Comparison of ENCODE assay signal across 8 mouse cellular contexts in genomic region chr6:125330626-125331326, GRCm38 (mm10). TPM values are rescaled to one million over a fixed set of nuclear protein-coding genes. Genes with fewer than 3 reads are reported as not detected.
DNase-seq lines count a peak whose midpoint lies in the region; ATAC-seq and TF ChIP-seq lines count a peak whose summit lies in the region.

No protein-coding gene starts in this region.

- peak; percentile 90 for DNase-seq in Muller cell, postnatal 12 days (ENCODE audit: inconsistent ontology term)
- peak; percentile 51 to 52 for DNase-seq in cerebellum, adult 2 months
- peak; percentile 94 for DNase-seq in heart, postnatal 4 days
- DNase-seq in layer of hippocampus, adult 9-11 months = peak; percentile 76
- peak; percentile 96 for DNase-seq in lung, embryonic 14.5 days
- DNase-seq in thymus, postnatal 36 days = peak; percentile 68 to 77

- H3K9me3 ChIP-seq in lung, embryonic 14.5 days (ENCODE audit: low read depth, low read length) = no peaks in the 10 kb centered on the region

- H3K4me2 ChIP-seq in lung, embryonic 14.5 days = peak overlapping the region; percentile 83

- peak overlapping the region; percentile 57 for H3K9ac ChIP-seq in lung, embryonic 14.5 days

- H3K36me3 ChIP-seq in lung, embryonic 14.5 days (ENCODE audit: insufficient read depth) = no peaks in the 10 kb centered on the region

- no peak for TF ChIP-seq CTCF in cerebellum, adult 2 months (IDR thresholded peaks at IDR 0.05; ENCODE audit: borderline replicate concordance, insufficient read depth, low read depth, low read length)
- TF ChIP-seq CTCF in lung, embryonic 14.5 days (IDR thresholded peaks at IDR 0.05; ENCODE audit: low read depth) = no peak
- TF ChIP-seq CTCF in olfactory bulb, adult 2 months (IDR thresholded peaks at IDR 0.05; ENCODE audit: insufficient read depth, low read depth, low read length) = no peak

- TF ChIP-seq POLR2A in cerebellum, adult 2 months (IDR thresholded peaks at IDR 0.05; ENCODE audit: borderline replicate concordance, insufficient read depth, low read length) = no peak
- 0 out of 2 replicates have a peak, but pooled peaks have one; percentile 39 for TF ChIP-seq POLR2A in olfactory bulb, adult 2 months (IDR thresholded peaks at IDR 0.05; ENCODE audit: insufficient read depth, low read depth, low read length)

- H3K4me3 ChIP-seq in cerebellum, adult 2 months (replicated peaks; ENCODE audit: insufficient read depth, low read depth, low read length) = peak overlapping the region; percentile 51
- H3K4me3 ChIP-seq in lung, embryonic 14.5 days (ENCODE audit: low read depth, low read length) = peak overlapping the region; percentile 54
- peak overlapping the region; percentile 48 for H3K4me3 ChIP-seq in olfactory bulb, adult 2 months (ENCODE audit: insufficient read depth, low read depth, low read length)

- H3K4me1 ChIP-seq in cerebellum, adult 2 months (ENCODE audit: control insufficient read depth, insufficient read depth, low read length) = no peaks in the 10 kb centered on the region; the same call in 1 of the 2 replicates
- peaks cover 8% of the 10 kb centered on the region; the same call in 1 of the 2 replicates for H3K4me1 ChIP-seq in lung, embryonic 14.5 days (ENCODE audit: insufficient read depth)
- H3K4me1 ChIP-seq in olfactory bulb, adult 2 months (ENCODE audit: control insufficient read depth, insufficient read depth, low read length) = peaks cover 7% of the 10 kb centered on the region; the same call in 1 of the 2 replicates

- 3% methylated on average over 39 of the region's 39 CpGs for WGBS in cerebellum, adult 2 months
- WGBS in lung, embryonic 14.5 days = 2% methylated on average over 39 of the region's 39 CpGs
- WGBS in olfactory bulb, adult 2 months = 2% methylated on average over 39 of the region's 39 CpGs

- ATAC-seq in frontal cortex, adult (ENCODE audit: low TSS enrichment) = peak; percentile 88
- peak; percentile 94 for ATAC-seq in lung, embryonic 14.5 days (ENCODE audit: insufficient read depth)

- no peak overlapping the region for H3K27ac ChIP-seq in cerebellum, adult 2 months (ENCODE audit: insufficient read depth, low read length)
- H3K27ac ChIP-seq in lung, embryonic 14.5 days (ENCODE audit: low read depth) = peak overlapping the region; percentile 54
- no peak overlapping the region for H3K27ac ChIP-seq in olfactory bulb, adult 2 months (ENCODE audit: insufficient read depth, low read depth, low read length)

- H3K27me3 ChIP-seq in cerebellum, adult 2 months (ENCODE audit: control insufficient read depth, insufficient read depth, low read length) = no peaks in the 10 kb centered on the region
- H3K27me3 ChIP-seq in lung, embryonic 14.5 days (ENCODE audit: insufficient read depth, low read length) = no peaks in the 10 kb centered on the region

RNA-seq across cellular contexts. Expression of gene Scnn1a, which starts 10.3 kb away (rescaled TPM):
- polyA plus RNA-seq in cerebellum, adult 2 months (2012; rRNA removed) = 0.67 and 0.74 TPM in 2 replicates
- total RNA-seq in heart, postnatal 4 days (2021) = 1 to 10 TPM in 1 of 2 experiments, under 1 TPM in 1; 0.83 to 1.1 TPM
- 1.8 and 2.2 TPM in 2 replicates for polyA plus RNA-seq in lung, embryonic 14.5 days (2014; fragmentation: Nextera tagmentation; extraction: Ambion mirVana)
- polyA plus RNA-seq in olfactory bulb, adult 2 months (2012; ENCODE audit: insufficient read depth, insufficient read length, low replicate concordance, missing spikeins) = not detected in 2 replicates

RNA-seq across cellular contexts. Expression of gene Ltbr, which starts 17.1 kb away (rescaled TPM):
- polyA plus RNA-seq in cerebellum, adult 2 months (2012; rRNA removed) = 12.1 and 12.5 TPM in 2 replicates
- 10 to 100 TPM; 49.2 to 53.7 TPM for total RNA-seq in heart, postnatal 4 days (2021)
- 73.7 and 81.7 TPM in 2 replicates for polyA plus RNA-seq in lung, embryonic 14.5 days (2014; fragmentation: Nextera tagmentation; extraction: Ambion mirVana)
- not detected in 2 replicates for polyA plus RNA-seq in olfactory bulb, adult 2 months (2012; ENCODE audit: insufficient read depth, insufficient read length, low replicate concordance, missing spikeins)

RNA-seq across cellular contexts. Expression of gene Tnfrsf1a, which starts 18.4 kb away (rescaled TPM):
- polyA plus RNA-seq in cerebellum, adult 2 months (2012; rRNA removed) = 11.4 and 11.8 TPM in 2 replicates
- 10 to 100 TPM; 63.3 to 65.2 TPM for total RNA-seq in heart, postnatal 4 days (2021)
- polyA plus RNA-seq in lung, embryonic 14.5 days (2014; fragmentation: Nextera tagmentation; extraction: Ambion mirVana) = 82.5 and 83.3 TPM in 2 replicates
- polyA plus RNA-seq in olfactory bulb, adult 2 months (2012; ENCODE audit: insufficient read depth, insufficient read length, low replicate concordance, missing spikeins) = not detected in 2 replicates

RNA-seq across cellular contexts. Expression of gene Tuba3a, which starts 44.9 kb away (rescaled TPM):
- polyA plus RNA-seq in cerebellum, adult 2 months (2012; rRNA removed) = not detected in 2 replicates
- total RNA-seq in heart, postnatal 4 days (2021) = not detected
- polyA plus RNA-seq in lung, embryonic 14.5 days (2014; fragmentation: Nextera tagmentation; extraction: Ambion mirVana) = 0.24 and 0.32 TPM in 2 replicates
- polyA plus RNA-seq in olfactory bulb, adult 2 months (2012; ENCODE audit: insufficient read depth, insufficient read length, low replicate concordance, missing spikeins) = not detected in 2 replicates

RNA-seq across cellular contexts. Expression of gene Plekhg6, which starts 49.8 kb away (rescaled TPM):
- 0.06 and 0.10 TPM in 2 replicates for polyA plus RNA-seq in cerebellum, adult 2 months (2012; rRNA removed)
- total RNA-seq in heart, postnatal 4 days (2021) = not detected
- 0.22 and 0.51 TPM in 2 replicates for polyA plus RNA-seq in lung, embryonic 14.5 days (2014; fragmentation: Nextera tagmentation; extraction: Ambion mirVana)
- polyA plus RNA-seq in olfactory bulb, adult 2 months (2012; ENCODE audit: insufficient read depth, insufficient read length, low replicate concordance, missing spikeins) = not detected in 2 replicates

Comparison
In these comparisons a context has a peak if more than half of its experiments do, and no peak if none do; other contexts are left out.
1. RNA of gene Ltbr, which starts 17.1 kb away (polyA plus RNA-seq): 73.7 to 81.7 TPM in lung, embryonic 14.5 days and 12.1 to 12.5 TPM in cerebellum, adult 2 months; not detected in olfactory bulb, adult 2 months; every median in the first group is over 10 times any median in the second.
2. Peak in every context shown above with its lines, with median percentiles within 50 percentile points of each other: DNase-seq and H3K4me3 ChIP-seq.